Mouse (Mus musculus) MEL (cell line): ENCODE data around the gene Tnp1. TPM values are rescaled to one million over a fixed set of nuclear protein-coding genes. Genes with fewer than 3 reads are reported as not detected.

Source experiments
- DNase-seq: peaks from one replicate; pipeline ENCODE4 v3.0.0; 2011; ENCODE audit warnings: low read depth, low spot score
- H3K27ac ChIP-seq: 2 replicates; pipeline ENCODE4 v1.5.1; 2012; ENCODE audit warnings: low read depth, mild to moderate bottlenecking, control low read depth, low read length, moderate library complexity; ENCODE audit not compliant: control insufficient read depth
- H3K27me3 ChIP-seq, 2 experiments: fragments of 150-350 bp in 1 of 2; sonication (generic) in 1 of 2; 2 replicates each; pipeline ENCODE4 v1.6.1; 2012; ENCODE audit warnings: low read length in 2 of 2, mild to moderate bottlenecking in 2 of 2, improper control_type of control experiment in 1 of 2, moderate library complexity in 1 of 2; ENCODE audit not compliant: insufficient read depth in 2 of 2, control insufficient read depth in 1 of 2
- H3K36me3 ChIP-seq, 2 experiments: 2 replicates each; pipeline ENCODE4 v1.6.1; 2012 to 2014; ENCODE audit warnings: low read length in 2 of 2, improper control_type of control experiment in 1 of 2, inconsistent platforms in 1 of 2, mild to moderate bottlenecking in 1 of 2; ENCODE audit not compliant: insufficient read depth in 2 of 2, control insufficient read depth in 1 of 2
- H3K4me1 ChIP-seq, 2 experiments: fragments of 150-350 bp in 1 of 2; sonication (generic) in 1 of 2; 2 replicates each; pipeline ENCODE4 v1.6.1; 2012; ENCODE audit warnings: low read length in 2 of 2, improper control_type of control experiment in 1 of 2, mild to moderate bottlenecking in 1 of 2; ENCODE audit not compliant: insufficient read depth in 2 of 2, control insufficient read depth in 1 of 2
- H3K4me3 ChIP-seq, 2 experiments: fragments of 150-350 bp in 1 of 2; sonication (generic) in 1 of 2; 2 replicates each; pipeline ENCODE4 v1.5.1; 2012; ENCODE audit warnings: low read depth in 2 of 2, low read length in 2 of 2, mild to moderate bottlenecking in 2 of 2, moderate library complexity in 2 of 2, control low read depth in 1 of 2, improper control_type of control experiment in 1 of 2; ENCODE audit not compliant: control insufficient read depth in 1 of 2, insufficient read depth in 1 of 2
- H3K79me2 ChIP-seq: 2 replicates; pipeline ENCODE4 v1.6.1; 2012; ENCODE audit warnings: mild to moderate bottlenecking, low read length, moderate library complexity; ENCODE audit not compliant: control insufficient read depth, poor library complexity, insufficient read depth
- H3K9ac ChIP-seq: 2 replicates; pipeline ENCODE4 v1.6.1; 2012; ENCODE audit warnings: low read depth, mild to moderate bottlenecking, control low read depth, low read length, moderate library complexity; ENCODE audit not compliant: control insufficient read depth, poor library complexity, severe bottlenecking
- H3K9me3 ChIP-seq: fragments of 150-350 bp; sonication (generic); replicated peaks from 2 replicates; pipeline ENCODE4 v1.6.1; 2012; ENCODE audit warnings: mild to moderate bottlenecking, low read length, improper control_type of control experiment, moderate library complexity; ENCODE audit not compliant: insufficient read depth
- CTCF ChIP-seq, 3 experiments: IDR thresholded peaks in 2 of 3; conservative IDR thresholded peaks in 1 of 3; 2 replicates each; pipeline ENCODE4 v1.5.1; 2011 to 2012; ENCODE audit warnings: low read length in 3 of 3, low read depth in 2 of 3, mild to moderate bottlenecking in 2 of 3, improper control_type of control experiment in 1 of 3, inconsistent platforms in 1 of 3, mixed read lengths in 1 of 3, moderate library complexity in 1 of 3; ENCODE audit not compliant: control insufficient read depth in 1 of 3, insufficient read depth in 1 of 3, poor library complexity in 1 of 3, severe bottlenecking in 1 of 3
- GABPA ChIP-seq: IDR thresholded peaks from 2 replicates; pipeline ENCODE4 v1.6.1; 2012; ENCODE audit warnings: low read depth, mild to moderate bottlenecking, inconsistent platforms, low read length, improper control_type of control experiment, moderate library complexity
- HCFC1 ChIP-seq: IDR thresholded peaks from 2 replicates; pipeline ENCODE4 v1.6.1; 2012; ENCODE audit warnings: low read depth, mild to moderate bottlenecking, inconsistent platforms, low read length, improper control_type of control experiment, moderate library complexity
- JUND ChIP-seq: IDR thresholded peaks from 2 replicates; pipeline ENCODE4 v1.6.1; 2011; ENCODE audit warnings: low read depth, mild to moderate bottlenecking, improper control_type of control experiment, low read length
- MAX ChIP-seq: IDR thresholded peaks from 2 replicates; pipeline ENCODE4 v1.6.1; 2011; ENCODE audit warnings: low read length, improper control_type of control experiment
- MEF2A ChIP-seq: IDR thresholded peaks from 2 replicates; pipeline ENCODE4 v1.6.1; 2014; ENCODE audit warnings: low read depth, mild to moderate bottlenecking, inconsistent platforms, low read length, improper control_type of control experiment; ENCODE audit not compliant: poor library complexity, insufficient replicate concordance, severe bottlenecking; ENCODE audit errors: extremely low read depth
- MXI1 ChIP-seq: IDR thresholded peaks from 2 replicates; pipeline ENCODE4 v1.6.1; 2011; ENCODE audit warnings: mild to moderate bottlenecking, low read depth, low read length, improper control_type of control experiment
- POLR2A ChIP-seq, 2 experiments: IDR thresholded peaks; 2 replicates each; pipeline ENCODE4 v1.6.1; 2011 to 2012; ENCODE audit warnings: low read length in 2 of 2, mild to moderate bottlenecking in 2 of 2, control low read depth in 1 of 2, improper control_type of control experiment in 1 of 2, low read depth in 1 of 2, moderate library complexity in 1 of 2; ENCODE audit not compliant: control insufficient read depth in 1 of 2, insufficient read depth in 1 of 2, poor library complexity in 1 of 2
- RAD21 ChIP-seq: IDR thresholded peaks from 2 replicates; pipeline ENCODE4 v1.6.1; 2011; ENCODE audit warnings: mild to moderate bottlenecking, low read depth, low read length, improper control_type of control experiment
- RCOR1 ChIP-seq: IDR thresholded peaks from 2 replicates; pipeline ENCODE4 v1.6.1; 2012; ENCODE audit warnings: low read depth, mild to moderate bottlenecking, inconsistent platforms, low read length, improper control_type of control experiment
- TAL1 ChIP-seq: IDR thresholded peaks from 2 replicates; pipeline ENCODE4 v1.6.1; 2012; ENCODE audit warnings: mild to moderate bottlenecking, inconsistent platforms, low read length, moderate library complexity, mixed read lengths
- USF1 ChIP-seq: IDR thresholded peaks from 2 replicates; pipeline ENCODE4 v1.6.1; 2014; ENCODE audit warnings: low read depth, mild to moderate bottlenecking, inconsistent platforms, low read length, improper control_type of control experiment, moderate library complexity
- USF2 ChIP-seq, 2 experiments: IDR thresholded peaks; 2 replicates each; pipeline ENCODE4 v1.6.1; 2011 to 2012; ENCODE audit warnings: improper control_type of control experiment in 2 of 2, low read length in 2 of 2, borderline replicate concordance in 1 of 2, inconsistent platforms in 1 of 2, low read depth in 1 of 2, mild to moderate bottlenecking in 1 of 2; ENCODE audit not compliant: insufficient read depth in 1 of 2
- ZC3H11A ChIP-seq: IDR thresholded peaks from 2 replicates; pipeline ENCODE4 v1.6.1; 2012; ENCODE audit warnings: low read depth, mild to moderate bottlenecking, inconsistent platforms, low read length, improper control_type of control experiment
- ZNF384 ChIP-seq: IDR thresholded peaks from 2 replicates; pipeline ENCODE4 v1.6.1; 2012; ENCODE audit warnings: low read depth, mild to moderate bottlenecking, inconsistent platforms, low read length, improper control_type of control experiment
- polyA plus RNA-seq, 2 experiments: library from polyadenylated mRNA; stranded (reverse) in 1 of 2; unstranded in 1 of 2; fragments of >175 nt in 1 of 2; fragments of >200 nt in 1 of 2; gene quantifications; 2 replicates each; pipeline versions ENCODE4 v1.2.1 to v1.2.4; 2012; ENCODE audit warnings: low replicate concordance in 2 of 2, low read depth in 1 of 2; ENCODE audit not compliant: insufficient read length in 2 of 2, insufficient read depth in 1 of 2, missing spikeins in 1 of 2
- total RNA-seq: library from RNA; depleted of rRNA; stranded (reverse); fragments of 300-350 nt; gene quantifications from 2 replicates; pipeline ENCODE4 v1.2.3, GENCODE M21; 2012

The Tnp1 gene
- total and polyA plus RNA-seq, 3 experiments, result not detected

GRCm38 (mm10) chr1:73032491-73032890, 16.8 kb upstream of the Tnp1 start:
- Histone ChIP-seq H3K36me3 (no peaks in the 10 kb centered on the region), H3K79me2 (no peaks in the 10 kb centered on the region), H3K4me3 (no peak overlapping the region), H3K4me1 (no peaks in the 10 kb centered on the region), H3K9me3 (no peaks in the 10 kb centered on the region), H3K27me3 (no peaks in the 10 kb centered on the region), H3K9ac (no peak overlapping the region), H3K27ac (no peak overlapping the region)
- no peak for DNase-seq
- TF ChIP-seq MAX, result no peak
- no peak for TF ChIP-seq MXI1
- no peak for TF ChIP-seq ZC3H11A
- TF ChIP-seq HCFC1, result no peak

GRCm38 (mm10) chr1:73028741-73029140, 13.0 kb upstream of the Tnp1 start:
- no peak overlapping the region for H3K27ac ChIP-seq
- no peaks in the 10 kb centered on the region for H3K36me3 ChIP-seq
- no peaks in the 10 kb centered on the region for H3K4me1 ChIP-seq
- no peak for DNase-seq
- no peaks in the 10 kb centered on the region for H3K79me2 ChIP-seq
- no peaks in the 10 kb centered on the region for H3K27me3 ChIP-seq
- TF ChIP-seq USF1 (peak; percentile 73; the same call in 1 of the 2 replicates), ZNF384 (no peak), GABPA (no peak)
- H3K4me3 ChIP-seq, result no peak overlapping the region
- H3K9ac ChIP-seq, result no peak overlapping the region
- H3K9me3 ChIP-seq, result no peaks in the 10 kb centered on the region

GRCm38 (mm10) chr1:73027381-73027780, 11.7 kb upstream of the Tnp1 start:
- Histone ChIP-seq H3K9me3 (no peaks in the 10 kb centered on the region), H3K9ac (no peak overlapping the region), H3K27me3 (no peaks in the 10 kb centered on the region), H3K27ac (no peak overlapping the region), H3K4me1 (no peaks in the 10 kb centered on the region), H3K79me2 (no peaks in the 10 kb centered on the region), H3K4me3 (no peak overlapping the region), H3K36me3 (no peaks in the 10 kb centered on the region)
- no peak for DNase-seq
- TF ChIP-seq CTCF (IDR thresholded peaks at IDR 0.05 in 2 of 3, conservative IDR thresholded peaks at IDR 0.05 in 1 of 3; ENCODE audit: control insufficient read depth in 1 of 3, insufficient read depth in 1 of 3, low read depth in 2 of 3, low read length in 3 of 3, poor library complexity in 1 of 3, severe bottlenecking in 1 of 3), result no peak
- no peak for TF ChIP-seq POLR2A (IDR thresholded peaks at IDR 0.05; ENCODE audit: control insufficient read depth in 1 of 2, insufficient read depth in 1 of 2, low read depth in 1 of 2, low read length in 2 of 2, poor library complexity in 1 of 2)
- TF ChIP-seq RCOR1, result no peak
- no peak for TF ChIP-seq RAD21
- TF ChIP-seq MAX, result no peak
- no peak for TF ChIP-seq JUND
- TF ChIP-seq ZC3H11A, result no peak
- TF ChIP-seq MEF2A, result no peak
- no peak for TF ChIP-seq USF2 (IDR thresholded peaks at IDR 0.05; ENCODE audit: borderline replicate concordance in 1 of 2, insufficient read depth in 1 of 2, low read depth in 1 of 2, low read length in 2 of 2)
- no peak for TF ChIP-seq TAL1
